22 mouse cellular contexts compared by ENCODE assay signal in genomic region chr6:112167487-112167886, GRCm38 (mm10).
DNase-seq lines count a peak whose midpoint lies in the region; ATAC-seq and TF ChIP-seq lines count a peak whose summit lies in the region.
"Had no signal": no experiment of that assay in that cellular context is flagged by ENCODE, and none has a peak within 500 bp of the region (broad histone marks: within the 10 kb centered on the region; RNA-seq: fewer than 3 reads in every experiment).

No protein-coding gene starts in this region.

- H3K36me3 ChIP-seq in embryonic facial prominence, embryonic 14.5 days (ENCODE audit: control insufficient read depth, insufficient read depth, low read length) = no peaks in the 10 kb centered on the region
- no peaks in the 10 kb centered on the region for H3K36me3 ChIP-seq in embryonic facial prominence, embryonic 10.5 days (replicated peaks)
- H3K36me3 ChIP-seq in forebrain, postnatal 0 days (ENCODE audit: insufficient read depth) = no peaks in the 10 kb centered on the region
- H3K36me3 ChIP-seq in forebrain, embryonic 15.5 days = no peaks in the 10 kb centered on the region
- H3K36me3 ChIP-seq in midbrain, postnatal 0 days (ENCODE audit: insufficient read depth, low read length) = no peaks in the 10 kb centered on the region
- no peaks in the 10 kb centered on the region for H3K36me3 ChIP-seq in midbrain, embryonic 14.5 days (ENCODE audit: control insufficient read depth, insufficient read depth, low read length)
- H3K36me3 ChIP-seq: embryonic facial prominence, embryonic 13.5 days; hindbrain, embryonic 12.5 days; intestine, embryonic 15.5 days had no signal

- TF ChIP-seq CTCF in forebrain, postnatal 0 days (IDR thresholded peaks at IDR 0.05; ENCODE audit: low read depth) = no peak
- TF ChIP-seq CTCF in midbrain, postnatal 0 days (IDR thresholded peaks at IDR 0.05) = no peak

- DNase-seq in embryonic facial prominence, embryonic 14.5 days (ENCODE audit: low spot score) = peak; percentile 10
- DNase-seq in embryonic facial prominence, embryonic 10.5 days (ENCODE audit: low spot score) = no peak
- peak; percentile 36 for DNase-seq in forebrain, postnatal 0 days
- peak; percentile 13 for DNase-seq in midbrain, postnatal 0 days (ENCODE audit: low spot score)
- no peak for DNase-seq in midbrain, embryonic 14.5 days
- DNase-seq: adrenal gland, postnatal 10 days; adrenal gland, postnatal 36 days; cerebellum, adult 11 months; cerebellum, adult 2 months; cerebellum, adult 9-11 months; cerebellum, postnatal 25 days; gastrocnemius, postnatal 10 days; gastrocnemius, postnatal 36 days; heart, adult 2 months; kidney, adult 11 months; kidney, adult 8-10 months had no signal

- WGBS in embryonic facial prominence, embryonic 14.5 days = 88% methylated on average over 3 of the region's 3 CpGs
- WGBS in embryonic facial prominence, embryonic 10.5 days = 91% methylated on average over 3 of the region's 3 CpGs
- 38% methylated on average over 3 of the region's 3 CpGs for WGBS in forebrain, postnatal 0 days
- WGBS in forebrain, embryonic 15.5 days = 46% methylated on average over 3 of the region's 3 CpGs
- WGBS in midbrain, postnatal 0 days = 65% methylated on average over 3 of the region's 3 CpGs
- 71% methylated on average over 3 of the region's 3 CpGs for WGBS in midbrain, embryonic 14.5 days

- no peak overlapping the region for H3K4me3 ChIP-seq in embryonic facial prominence, embryonic 14.5 days (ENCODE audit: low read depth, low read length)
- H3K4me3 ChIP-seq in embryonic facial prominence, embryonic 10.5 days = no peak overlapping the region
- no peak overlapping the region for H3K4me3 ChIP-seq in forebrain, postnatal 0 days (ENCODE audit: low read depth, low read length)
- no peak overlapping the region for H3K4me3 ChIP-seq in forebrain, embryonic 15.5 days
- H3K4me3 ChIP-seq in midbrain, postnatal 0 days (ENCODE audit: low read depth, low read length) = no peak overlapping the region
- H3K4me3 ChIP-seq in midbrain, embryonic 14.5 days (replicated peaks; ENCODE audit: low read depth, low read length) = no peak overlapping the region
- H3K4me3 ChIP-seq: embryonic facial prominence, embryonic 13.5 days; heart, adult 2 months; hindbrain, embryonic 12.5 days; intestine, embryonic 15.5 days had no signal

- H3K4me2 ChIP-seq in embryonic facial prominence, embryonic 14.5 days (ENCODE audit: low read depth, low read length) = no peak overlapping the region
- no peak overlapping the region for H3K4me2 ChIP-seq in forebrain, postnatal 0 days (ENCODE audit: low read depth)
- H3K4me2 ChIP-seq in forebrain, embryonic 15.5 days (replicated peaks) = no peak overlapping the region
- no peak overlapping the region for H3K4me2 ChIP-seq in midbrain, postnatal 0 days (ENCODE audit: low read depth, low read length, poor library complexity, severe bottlenecking)
- H3K4me2 ChIP-seq in midbrain, embryonic 14.5 days (ENCODE audit: low read length) = no peak overlapping the region
- H3K4me2 ChIP-seq: embryonic facial prominence, embryonic 13.5 days; heart, embryonic 11.5 days; hindbrain, embryonic 12.5 days; intestine, embryonic 15.5 days had no signal

- no peak overlapping the region for H3K27ac ChIP-seq in embryonic facial prominence, embryonic 14.5 days (replicated peaks; ENCODE audit: low read depth, low read length)
- H3K27ac ChIP-seq in embryonic facial prominence, embryonic 10.5 days (replicated peaks) = no peak overlapping the region
- H3K27ac ChIP-seq in forebrain, postnatal 0 days (ENCODE audit: low read depth, low read length) = no peak overlapping the region
- H3K27ac ChIP-seq in forebrain, embryonic 15.5 days (replicated peaks) = no peak overlapping the region
- no peak overlapping the region for H3K27ac ChIP-seq in midbrain, postnatal 0 days (ENCODE audit: low read depth, low read length)
- no peak overlapping the region for H3K27ac ChIP-seq in midbrain, embryonic 14.5 days (replicated peaks; ENCODE audit: low read depth, low read length)
- H3K27ac ChIP-seq: embryonic facial prominence, embryonic 13.5 days; heart, adult 2 months; hindbrain, embryonic 12.5 days; intestine, embryonic 15.5 days had no signal

- no peaks in the 10 kb centered on the region for H3K27me3 ChIP-seq in embryonic facial prominence, embryonic 14.5 days (replicated peaks; ENCODE audit: control insufficient read depth, insufficient read depth, low read length)
- H3K27me3 ChIP-seq in embryonic facial prominence, embryonic 10.5 days (replicated peaks; ENCODE audit: low read depth, poor library complexity, severe bottlenecking) = no peaks in the 10 kb centered on the region
- H3K27me3 ChIP-seq in forebrain, postnatal 0 days (ENCODE audit: insufficient read depth, low read length) = no peaks in the 10 kb centered on the region
- H3K27me3 ChIP-seq in forebrain, embryonic 15.5 days = no peaks in the 10 kb centered on the region
- H3K27me3 ChIP-seq in midbrain, postnatal 0 days (ENCODE audit: insufficient read depth, low read length) = no peaks in the 10 kb centered on the region
- H3K27me3 ChIP-seq in midbrain, embryonic 14.5 days (ENCODE audit: control insufficient read depth, insufficient read depth, low read length) = no peaks in the 10 kb centered on the region
- H3K27me3 ChIP-seq: embryonic facial prominence, embryonic 13.5 days; hindbrain, embryonic 12.5 days; intestine, embryonic 15.5 days had no signal

- no peaks in the 10 kb centered on the region for H3K4me1 ChIP-seq in embryonic facial prominence, embryonic 14.5 days (ENCODE audit: control insufficient read depth, insufficient read depth, low read length)
- no peaks in the 10 kb centered on the region for H3K4me1 ChIP-seq in embryonic facial prominence, embryonic 10.5 days
- no peaks in the 10 kb centered on the region for H3K4me1 ChIP-seq in forebrain, postnatal 0 days (ENCODE audit: insufficient read depth)
- H3K4me1 ChIP-seq in forebrain, embryonic 15.5 days = peaks cover 6% of the 10 kb centered on the region; the same call in 1 of the 2 replicates
- H3K4me1 ChIP-seq in midbrain, postnatal 0 days (ENCODE audit: insufficient read depth, low read length) = no peaks in the 10 kb centered on the region
- H3K4me1 ChIP-seq in midbrain, embryonic 14.5 days (ENCODE audit: control insufficient read depth, insufficient read depth, low read length) = no peaks in the 10 kb centered on the region
- H3K4me1 ChIP-seq: embryonic facial prominence, embryonic 13.5 days; hindbrain, embryonic 12.5 days; intestine, embryonic 15.5 days had no signal

- H3K9ac ChIP-seq in embryonic facial prominence, embryonic 14.5 days (ENCODE audit: low read depth, low read length) = no peak overlapping the region
- no peak overlapping the region for H3K9ac ChIP-seq in forebrain, postnatal 0 days
- no peak overlapping the region for H3K9ac ChIP-seq in forebrain, embryonic 15.5 days (replicated peaks)
- no peak overlapping the region for H3K9ac ChIP-seq in midbrain, postnatal 0 days (replicated peaks; ENCODE audit: low read length, poor library complexity, severe bottlenecking)
- no peak overlapping the region for H3K9ac ChIP-seq in midbrain, embryonic 14.5 days (replicated peaks; ENCODE audit: low read length)
- H3K9ac ChIP-seq: embryonic facial prominence, embryonic 13.5 days; hindbrain, embryonic 12.5 days; intestine, embryonic 15.5 days had no signal

- ATAC-seq in embryonic facial prominence, embryonic 14.5 days (ENCODE audit: low read depth) = no peak
- ATAC-seq in forebrain, postnatal 0 days = peak; percentile 55; the same call in 1 of the 2 replicates
- ATAC-seq in forebrain, embryonic 15.5 days (replicated peaks) = no peak; the same call in 1 of the 2 replicates
- no peak for ATAC-seq in midbrain, postnatal 0 days (ENCODE audit: low FRiP score)
- no peak for ATAC-seq in midbrain, embryonic 14.5 days (ENCODE audit: low FRiP score, low TSS enrichment)
- ATAC-seq: intestine, embryonic 15.5 days; Patski had no signal

- no peaks in the 10 kb centered on the region for H3K9me3 ChIP-seq in embryonic facial prominence, embryonic 14.5 days (ENCODE audit: control insufficient read depth, low read length)
- no peaks in the 10 kb centered on the region for H3K9me3 ChIP-seq in embryonic facial prominence, embryonic 10.5 days
- H3K9me3 ChIP-seq in forebrain, postnatal 0 days (ENCODE audit: low read length) = no peaks in the 10 kb centered on the region
- no peaks in the 10 kb centered on the region for H3K9me3 ChIP-seq in forebrain, embryonic 15.5 days
- H3K9me3 ChIP-seq in midbrain, postnatal 0 days (ENCODE audit: low read length) = no peaks in the 10 kb centered on the region
- no peaks in the 10 kb centered on the region for H3K9me3 ChIP-seq in midbrain, embryonic 14.5 days (ENCODE audit: control insufficient read depth, low read length)
- H3K9me3 ChIP-seq: embryonic facial prominence, embryonic 13.5 days; hindbrain, embryonic 12.5 days; intestine, embryonic 15.5 days had no signal

Comparison
In these comparisons a context has a peak if more than half of its experiments do, and no peak if none do; other contexts are left out.
1. DNase-seq: peak in embryonic facial prominence, embryonic 14.5 days (single experiment), forebrain, postnatal 0 days (single experiment) and midbrain, postnatal 0 days (single experiment); none in embryonic facial prominence, embryonic 10.5 days (single experiment) and midbrain, embryonic 14.5 days (single experiment).